ENCODE assay signal across 7 mouse cellular contexts in genomic region chr16:38087645-38088125, GRCm38 (mm10). TPM values are rescaled to one million over a fixed set of nuclear protein-coding genes. Genes with fewer than 3 reads are reported as not detected.
DNase-seq lines count a peak whose midpoint lies in the region; ATAC-seq and TF ChIP-seq lines count a peak whose summit lies in the region.

No protein-coding gene starts in this region.

- 3% methylated on average over 11 of the region's 11 CpGs for WGBS in lung, postnatal 0 days
- under 1% methylated on average over 11 of the region's 11 CpGs for WGBS in hindbrain, embryonic 15.5 days
- WGBS in midbrain, postnatal 0 days = under 1% methylated on average over 11 of the region's 11 CpGs

- DNase-seq in lung, postnatal 0 days (ENCODE audit: low spot score) = peak; percentile 59
- no peak for DNase-seq in lung, postnatal 36 days
- DNase-seq in embryo, embryonic 10.5 days (ENCODE audit: low spot score) = peak; percentile 85
- peak; percentile 68 for DNase-seq in midbrain, postnatal 0 days (ENCODE audit: low spot score)
- DNase-seq in right cerebral cortex, adult 18-20 months = no peak

- H3K27me3 ChIP-seq in lung, postnatal 0 days (replicated peaks; ENCODE audit: insufficient read depth, low read length) = no peaks in the 10 kb centered on the region
- H3K27me3 ChIP-seq in hindbrain, embryonic 15.5 days = no peaks in the 10 kb centered on the region
- no peaks in the 10 kb centered on the region for H3K27me3 ChIP-seq in midbrain, postnatal 0 days (ENCODE audit: insufficient read depth, low read length)

- H3K36me3 ChIP-seq in lung, postnatal 0 days (ENCODE audit: insufficient read depth, low read length) = no peaks in the 10 kb centered on the region
- no peaks in the 10 kb centered on the region for H3K36me3 ChIP-seq in hindbrain, embryonic 15.5 days
- H3K36me3 ChIP-seq in midbrain, postnatal 0 days (ENCODE audit: insufficient read depth, low read length) = no peaks in the 10 kb centered on the region

- H3K9me3 ChIP-seq in lung, postnatal 0 days (ENCODE audit: low read length) = no peaks in the 10 kb centered on the region
- no peaks in the 10 kb centered on the region for H3K9me3 ChIP-seq in hindbrain, embryonic 15.5 days
- no peaks in the 10 kb centered on the region for H3K9me3 ChIP-seq in midbrain, postnatal 0 days (ENCODE audit: low read length)

- H3K4me2 ChIP-seq in lung, postnatal 0 days (replicated peaks; ENCODE audit: low read depth, low read length) = peak overlapping the region; percentile 84
- peak overlapping the region; percentile 66 for H3K4me2 ChIP-seq in hindbrain, embryonic 15.5 days
- H3K4me2 ChIP-seq in midbrain, postnatal 0 days (ENCODE audit: low read depth, low read length, poor library complexity, severe bottlenecking) = peak overlapping the region; percentile 77

- peak overlapping the region; percentile 100 for H3K27ac ChIP-seq in lung, postnatal 0 days (ENCODE audit: low read length)
- H3K27ac ChIP-seq in hindbrain, embryonic 15.5 days (replicated peaks) = peak overlapping the region; percentile 100
- peak overlapping the region; percentile 99 for H3K27ac ChIP-seq in midbrain, postnatal 0 days (ENCODE audit: low read depth, low read length)

- H3K9ac ChIP-seq in lung, postnatal 0 days (replicated peaks; ENCODE audit: low read depth) = peak overlapping the region; percentile 56
- H3K9ac ChIP-seq in hindbrain, embryonic 15.5 days = peak overlapping the region; percentile 95
- H3K9ac ChIP-seq in midbrain, postnatal 0 days (replicated peaks; ENCODE audit: low read length, poor library complexity, severe bottlenecking) = peak overlapping the region; percentile 96

- peaks cover 4% of the 10 kb centered on the region; the same call in 1 of the 2 replicates for H3K4me1 ChIP-seq in lung, postnatal 0 days (ENCODE audit: insufficient read depth, low read depth, low read length)
- peaks cover 13% of the 10 kb centered on the region for H3K4me1 ChIP-seq in hindbrain, embryonic 15.5 days (replicated peaks)
- H3K4me1 ChIP-seq in midbrain, postnatal 0 days (ENCODE audit: insufficient read depth, low read length) = 0 out of 2 replicates have a peak, but pooled peaks cover 3% of the 10 kb centered on the region

- peak; percentile 29 for TF ChIP-seq CTCF in lung, postnatal 0 days (IDR thresholded peaks at IDR 0.05)
- peak; percentile 36; the same call in 1 of the 2 replicates for TF ChIP-seq CTCF in midbrain, postnatal 0 days (IDR thresholded peaks at IDR 0.05)

- TF ChIP-seq EP300 in lung, postnatal 0 days (IDR thresholded peaks at IDR 0.05) = no peak

- H3K4me3 ChIP-seq in lung, postnatal 0 days (ENCODE audit: low read depth, low read length) = peak overlapping the region; percentile 86
- peak overlapping the region; percentile 97 for H3K4me3 ChIP-seq in hindbrain, embryonic 15.5 days
- H3K4me3 ChIP-seq in midbrain, postnatal 0 days (ENCODE audit: low read depth, low read length) = peak overlapping the region; percentile 92

- no peak for ATAC-seq in lung, postnatal 0 days
- ATAC-seq in hindbrain, embryonic 15.5 days (ENCODE audit: low FRiP score, low read depth) = no peak
- ATAC-seq in midbrain, postnatal 0 days (ENCODE audit: low FRiP score) = no peak
- ATAC-seq in CD4-positive, CD25-positive, alpha-beta regulatory T cell, adult 4 months = no peak

RNA-seq across cellular contexts. Expression of gene Gsk3b, which starts 1.1 kb away (rescaled TPM):
- polyA plus RNA-seq in lung, postnatal 0 days (2015; fragmentation: Nextera tagmentation; extraction: Ambion mirVana) = 43.0 and 51.0 TPM in 2 replicates
- 146 and 151 TPM in 2 replicates for polyA plus RNA-seq in hindbrain, embryonic 15.5 days (2015; fragmentation: Nextera tagmentation; extraction: Ambion mirVana)
- 116 and 148 TPM in 2 replicates for total RNA-seq in midbrain, postnatal 0 days (2014; rRNA removed)
- 135 and 150 TPM in 2 replicates for polyA plus RNA-seq in midbrain, postnatal 0 days (2015; fragmentation: Nextera tagmentation; extraction: Ambion mirVana)
- 10 to 100 TPM; 53.4 to 61.7 TPM for polyA plus RNA-seq in CD4-positive, CD25-positive, alpha-beta regulatory T cell, adult 4 months (2017; shearing (Covaris generic))

Comparison
In these comparisons a context has a peak if more than half of its experiments do, and no peak if none do; other contexts are left out.
1. DNase-seq: peak in lung, postnatal 0 days (single experiment), embryo, embryonic 10.5 days (single experiment) and midbrain, postnatal 0 days (single experiment); none in lung, postnatal 36 days (single experiment) and right cerebral cortex, adult 18-20 months (single experiment).
2. Peak in every context shown above with its lines, with median percentiles within 50 percentile points of each other: H3K27ac ChIP-seq, H3K4me2 ChIP-seq, H3K4me3 ChIP-seq and H3K9ac ChIP-seq.